Mouse (Mus musculus): Measurements from ENCODE around the gene Oosp2. TPM values are rescaled to one million over a fixed set of nuclear protein-coding genes. Genes with fewer than 3 reads are reported as not detected.

Oosp2 gene
- polyA plus RNA-seq, 1 experiment: not detected

- no peaks in the 10 kb centered on the region for H3K36me3 ChIP-seq (ENCODE audit: control insufficient read depth, insufficient read depth)
- no peaks in the 10 kb centered on the region for H3K27me3 ChIP-seq (ENCODE audit: control insufficient read depth, insufficient read depth, insufficient read length)
- TF ChIP-seq MAX (IDR thresholded peaks at IDR 0.05) (no peak), USF1 (IDR thresholded peaks at IDR 0.05; ENCODE audit: low read depth) (no peak), MYOG (IDR thresholded peaks at IDR 0.05; ENCODE audit: control insufficient read depth, extremely low read depth, insufficient read length) (no peak), CTCF (IDR thresholded peaks at IDR 0.05; ENCODE audit: control insufficient read depth, insufficient read depth, insufficient read length) (no peak), CEBPB (IDR thresholded peaks at IDR 0.05; ENCODE audit: low read depth) (no peak), FOSL1 (IDR thresholded peaks at IDR 0.05; ENCODE audit: insufficient read depth, low read length, poor library complexity, severe bottlenecking) (no peak), MYOD1 (IDR thresholded peaks at IDR 0.05; ENCODE audit: control insufficient read depth, insufficient read length, low read depth) (no peak)
- H3ac ChIP-seq (ENCODE audit: control insufficient read depth, insufficient read length, low read depth): no peak overlapping the region
- H3K4me3 ChIP-seq (ENCODE audit: insufficient read depth, poor library complexity, severe bottlenecking): no peak overlapping the region
- H3K79me2 ChIP-seq (ENCODE audit: control insufficient read depth, insufficient read depth): no peaks in the 10 kb centered on the region
- H3K79me3 ChIP-seq (ENCODE audit: low read depth): no peaks in the 10 kb centered on the region
Observed at GRCm38 (mm10) chr19:11634330-11634729, 26.0 kb downstream of the Oosp2 start.

- no peaks in the 10 kb centered on the region for H3K79me2 ChIP-seq (ENCODE audit: control insufficient read depth, insufficient read depth)
- H3ac ChIP-seq (ENCODE audit: control insufficient read depth, insufficient read length, low read depth): no peak overlapping the region
- H3K27me3 ChIP-seq (ENCODE audit: control insufficient read depth, insufficient read depth, insufficient read length): no peaks in the 10 kb centered on the region
- TF ChIP-seq MYOG (IDR thresholded peaks at IDR 0.05; ENCODE audit: control insufficient read depth, extremely low read depth, insufficient read length) (no peak), MYOD1 (IDR thresholded peaks at IDR 0.05; ENCODE audit: control insufficient read depth, insufficient read length, low read depth) (no peak), MAX (IDR thresholded peaks at IDR 0.05) (no peak), CEBPB (IDR thresholded peaks at IDR 0.05; ENCODE audit: low read depth) (no peak), CTCF (IDR thresholded peaks at IDR 0.05; ENCODE audit: control insufficient read depth, insufficient read depth, insufficient read length) (no peak), FOSL1 (IDR thresholded peaks at IDR 0.05; ENCODE audit: insufficient read depth, low read length, poor library complexity, severe bottlenecking) (no peak), USF1 (IDR thresholded peaks at IDR 0.05; ENCODE audit: low read depth) (no peak)
- H3K79me3 ChIP-seq (ENCODE audit: low read depth): no peaks in the 10 kb centered on the region
- H3K4me3 ChIP-seq (ENCODE audit: insufficient read depth, poor library complexity, severe bottlenecking): no peak overlapping the region
- H3K36me3 ChIP-seq (ENCODE audit: control insufficient read depth, insufficient read depth): no peaks in the 10 kb centered on the region
Observed at GRCm38 (mm10) chr19:11633732-11634131, 26.6 kb downstream of the Oosp2 start.

DNA sequence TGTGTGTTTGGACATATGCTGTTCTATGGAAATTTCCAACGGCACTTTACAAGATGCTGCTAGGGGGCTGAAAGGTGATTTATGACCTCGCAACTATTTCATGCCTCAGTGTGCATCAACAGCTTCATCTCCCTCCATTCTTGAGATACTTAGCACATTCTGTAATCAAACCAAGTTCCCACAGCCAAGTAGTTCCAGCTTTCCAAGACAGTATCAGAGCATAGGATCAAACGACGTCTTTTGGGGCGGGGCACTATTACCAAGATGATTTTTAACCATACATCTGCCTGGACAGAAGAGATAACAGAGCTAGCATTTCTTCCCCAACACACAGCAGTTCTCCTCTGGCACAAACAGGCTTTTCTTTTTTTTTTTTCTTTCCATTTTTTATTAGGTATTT lies 35.1 kb downstream of the Oosp2 start:
- H3ac ChIP-seq (ENCODE audit: control insufficient read depth, insufficient read length, low read depth): no peak overlapping the region
- no peaks in the 10 kb centered on the region for H3K27me3 ChIP-seq (ENCODE audit: control insufficient read depth, insufficient read depth, insufficient read length)
- H3K4me3 ChIP-seq (ENCODE audit: insufficient read depth, poor library complexity, severe bottlenecking): no peak overlapping the region
- no peaks in the 10 kb centered on the region for H3K79me3 ChIP-seq (ENCODE audit: low read depth)
- TF ChIP-seq FOSL1 (IDR thresholded peaks at IDR 0.05; ENCODE audit: insufficient read depth, low read length, poor library complexity, severe bottlenecking): no peak
- TF ChIP-seq MAX (IDR thresholded peaks at IDR 0.05): no peak
- TF ChIP-seq CTCF (IDR thresholded peaks at IDR 0.05; ENCODE audit: control insufficient read depth, insufficient read depth, insufficient read length): no peak
- TF ChIP-seq MYOD1 (IDR thresholded peaks at IDR 0.05; ENCODE audit: control insufficient read depth, insufficient read length, low read depth): no peak
- no peak for TF ChIP-seq MYOG (IDR thresholded peaks at IDR 0.05; ENCODE audit: control insufficient read depth, extremely low read depth, insufficient read length)
- no peak for TF ChIP-seq USF1 (IDR thresholded peaks at IDR 0.05; ENCODE audit: low read depth)
- TF ChIP-seq CEBPB (IDR thresholded peaks at IDR 0.05; ENCODE audit: low read depth): no peak
- H3K36me3 ChIP-seq (ENCODE audit: control insufficient read depth, insufficient read depth): no peaks in the 10 kb centered on the region
- no peaks in the 10 kb centered on the region for H3K79me2 ChIP-seq (ENCODE audit: control insufficient read depth, insufficient read depth)

DNA sequence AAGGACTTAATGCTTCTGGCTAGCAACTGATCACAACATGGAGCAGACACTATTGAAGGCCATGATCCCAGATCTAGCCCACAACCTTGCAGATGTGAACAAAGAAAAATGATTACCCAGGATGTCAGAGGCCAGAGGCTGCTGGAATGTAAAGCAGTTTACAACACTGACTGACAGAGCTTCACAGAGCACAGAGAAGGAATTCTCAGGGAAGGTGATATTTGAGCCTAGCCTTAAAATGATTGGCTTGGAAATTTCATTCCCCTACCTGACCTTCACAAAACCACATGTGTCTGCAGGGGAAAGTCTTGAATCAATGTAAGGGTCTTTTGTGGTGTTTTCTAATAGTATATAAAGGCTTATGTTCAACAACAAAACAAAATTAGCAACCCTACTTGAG lies 35.6 kb downstream of the Oosp2 start:
- Histone ChIP-seq H3K36me3 (ENCODE audit: control insufficient read depth, insufficient read depth) (no peaks in the 10 kb centered on the region), H3K79me3 (ENCODE audit: low read depth) (no peaks in the 10 kb centered on the region), H3K79me2 (ENCODE audit: control insufficient read depth, insufficient read depth) (no peaks in the 10 kb centered on the region)

DNA sequence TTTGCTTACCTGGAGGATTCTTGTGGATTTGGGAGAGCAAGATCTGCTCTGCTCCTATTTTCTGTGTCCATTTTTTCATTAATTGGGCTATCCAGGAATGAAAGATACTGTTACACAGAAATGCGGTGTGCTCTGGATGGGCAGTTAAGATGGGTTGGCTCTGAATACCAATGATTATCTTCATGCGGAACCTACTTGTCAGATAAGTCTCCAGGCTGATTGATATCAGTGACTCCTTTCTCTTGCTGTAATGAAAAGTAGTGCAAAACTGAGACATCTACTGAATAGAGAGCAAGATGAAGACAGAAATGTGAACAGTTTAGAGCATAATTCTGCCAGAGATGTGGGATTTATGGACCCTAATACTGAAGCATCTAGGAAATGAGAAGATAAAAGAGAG lies 36.8 kb downstream of the Oosp2 start, which contains the start of gene Ms4a2:
Gene Ms4a2, minus strand, starts transcription at position 169 of the 400 bp plus-strand sequence.
- Histone ChIP-seq H3K36me3 (ENCODE audit: control insufficient read depth, insufficient read depth) (no peaks in the 10 kb centered on the region), H3K79me3 (ENCODE audit: low read depth) (no peaks in the 10 kb centered on the region), H3K4me3 (ENCODE audit: insufficient read depth, poor library complexity, severe bottlenecking) (no peak within 1 kb of the TSS), H3ac (ENCODE audit: control insufficient read depth, insufficient read length, low read depth) (no peak within 1 kb of the TSS), H3K27me3 (ENCODE audit: control insufficient read depth, insufficient read depth, insufficient read length) (no peaks in the 10 kb centered on the region), H3K79me2 (ENCODE audit: control insufficient read depth, insufficient read depth) (no peaks in the 10 kb centered on the region)
- TF ChIP-seq MAX (IDR thresholded peaks at IDR 0.05): no peak
- no peak for TF ChIP-seq MYOD1 (IDR thresholded peaks at IDR 0.05; ENCODE audit: control insufficient read depth, insufficient read length, low read depth)
- TF ChIP-seq MYOG (IDR thresholded peaks at IDR 0.05; ENCODE audit: control insufficient read depth, extremely low read depth, insufficient read length): no peak
- no peak for TF ChIP-seq CTCF (IDR thresholded peaks at IDR 0.05; ENCODE audit: control insufficient read depth, insufficient read depth, insufficient read length)
- no peak for TF ChIP-seq USF1 (IDR thresholded peaks at IDR 0.05; ENCODE audit: low read depth)
- no peak for TF ChIP-seq CEBPB (IDR thresholded peaks at IDR 0.05; ENCODE audit: low read depth)
- no peak for TF ChIP-seq FOSL1 (IDR thresholded peaks at IDR 0.05; ENCODE audit: insufficient read depth, low read length, poor library complexity, severe bottlenecking)

More for the DNA sequence above, 35.6 kb downstream of the Oosp2 start:
- TF ChIP-seq CEBPB (IDR thresholded peaks at IDR 0.05; ENCODE audit: low read depth) (no peak), FOSL1 (IDR thresholded peaks at IDR 0.05; ENCODE audit: insufficient read depth, low read length, poor library complexity, severe bottlenecking) (no peak), USF1 (IDR thresholded peaks at IDR 0.05; ENCODE audit: low read depth) (no peak), MYOD1 (IDR thresholded peaks at IDR 0.05; ENCODE audit: control insufficient read depth, insufficient read length, low read depth) (no peak), MAX (IDR thresholded peaks at IDR 0.05) (no peak), MYOG (IDR thresholded peaks at IDR 0.05; ENCODE audit: control insufficient read depth, extremely low read depth, insufficient read length) (no peak), CTCF (IDR thresholded peaks at IDR 0.05; ENCODE audit: control insufficient read depth, insufficient read depth, insufficient read length) (no peak)
- Histone ChIP-seq H3K27me3 (ENCODE audit: control insufficient read depth, insufficient read depth, insufficient read length) (no peaks in the 10 kb centered on the region), H3K4me3 (ENCODE audit: insufficient read depth, poor library complexity, severe bottlenecking) (no peak overlapping the region), H3ac (ENCODE audit: control insufficient read depth, insufficient read length, low read depth) (no peak overlapping the region)

- Histone ChIP-seq H3K79me3 (ENCODE audit: low read depth) (no peaks in the 10 kb centered on the region), H3K4me3 (ENCODE audit: insufficient read depth, poor library complexity, severe bottlenecking) (no peak overlapping the region), H3K27me3 (ENCODE audit: control insufficient read depth, insufficient read depth, insufficient read length) (no peaks in the 10 kb centered on the region), H3ac (ENCODE audit: control insufficient read depth, insufficient read length, low read depth) (no peak overlapping the region), H3K79me2 (ENCODE audit: control insufficient read depth, insufficient read depth) (no peaks in the 10 kb centered on the region), H3K36me3 (ENCODE audit: control insufficient read depth, insufficient read depth) (no peaks in the 10 kb centered on the region)
- no peak for TF ChIP-seq USF1 (IDR thresholded peaks at IDR 0.05; ENCODE audit: low read depth)
- TF ChIP-seq FOSL1 (IDR thresholded peaks at IDR 0.05; ENCODE audit: insufficient read depth, low read length, poor library complexity, severe bottlenecking): no peak
- no peak for TF ChIP-seq MAX (IDR thresholded peaks at IDR 0.05)
- TF ChIP-seq CEBPB (IDR thresholded peaks at IDR 0.05; ENCODE audit: low read depth): no peak
Observed at GRCm38 (mm10) chr19:11617983-11618382, 42.4 kb downstream of the Oosp2 start.

Data from C2C12 (cell line).